Mouse (Mus musculus) intestine, embryonic 14.5 days (tissue): Measurements from ENCODE around the gene Clint1. TPM values are rescaled to one million over a fixed set of nuclear protein-coding genes. Genes with fewer than 3 reads are reported as not detected.

Experiments used
- ATAC-seq: fragments of 200-750 bp; cut with Nextera tagmentation; replicated peaks from 2 replicates; pipeline ENCODE4 v1.8.0; 2017; ENCODE audit warnings: low read depth, moderate number of reproducible peaks, moderate TSS enrichment, moderate library complexity; ENCODE audit not compliant: low FRiP score, low TSS enrichment
- DNase-seq: peaks from one replicate; pipeline ENCODE4 v3.0.0-alpha.2; 2018; ENCODE audit warnings: low spot score
- H3K27ac ChIP-seq: fragments of 300-500 bp; sonication (generic); 2 replicates; pipeline ENCODE4 v1.5.1; 2014; ENCODE audit warnings: low read depth, mild to moderate bottlenecking, control low read depth
- H3K27me3 ChIP-seq: fragments of 300-500 bp; sonication (generic); replicated peaks from 2 replicates; pipeline ENCODE4 v1.6.1; 2014; ENCODE audit warnings: low read length, control low read depth; ENCODE audit not compliant: control insufficient read depth, insufficient read depth
- H3K36me3 ChIP-seq: fragments of 300-500 bp; sonication (generic); 2 replicates; pipeline ENCODE4 v1.6.1; 2014; ENCODE audit warnings: low read length, control low read depth; ENCODE audit not compliant: control insufficient read depth, insufficient read depth
- H3K4me1 ChIP-seq: fragments of 300-500 bp; sonication (generic); replicated peaks from 2 replicates; pipeline ENCODE4 v1.6.1; 2014; ENCODE audit warnings: low read length, control low read depth, mixed read lengths; ENCODE audit not compliant: control insufficient read depth, insufficient read depth
- H3K4me2 ChIP-seq: fragments of 300-500 bp; sonication (generic); 2 replicates; pipeline ENCODE4 v1.6.1; 2014; ENCODE audit warnings: low read length
- H3K4me3 ChIP-seq: fragments of 300-500 bp; sonication (generic); 2 replicates; pipeline ENCODE4 v1.5.1; 2014; ENCODE audit warnings: low read depth, low read length, control low read depth, mixed read lengths
- H3K9ac ChIP-seq: fragments of 300-500 bp; sonication (generic); 2 replicates; pipeline ENCODE4 v1.6.1; 2014; ENCODE audit warnings: mild to moderate bottlenecking, low read length
- H3K9me3 ChIP-seq: fragments of 300-500 bp; sonication (generic); 2 replicates; pipeline ENCODE4 v1.6.1; 2016; ENCODE audit warnings: low read length, control low read depth; ENCODE audit not compliant: control insufficient read depth
- WGBS: fragments of 180-500 bp; shearing (Covaris S2); extraction: QIAGEN DNeasy Blood & Tissue Kit; methylation state at CpG from one replicate; pipeline ENCODE4 v1.1.7; 2014; 5-methylcytosine and 5-hydroxymethylcytosine counted together
- microRNA-seq: library from miRNA; unstranded; fragments of <30 nt; microRNA quantifications from one replicate; pipeline ENCODE4, GENCODE M21; 2016
- polyA plus RNA-seq: library from polyadenylated mRNA; unstranded; fragments of >200 nt; fragmentation: Nextera tagmentation; extraction: Ambion mirVana; gene quantifications from 2 replicates; pipeline ENCODE4 v1.2.1, GENCODE M21; 2014

Gene Clint1
- polyA plus RNA-seq, 1 experiment from 2014 or later, result 83.1 TPM

GRCm38 (mm10) chr11:45946796-45947195 is 94.9 kb downstream of the Clint1 start:
- H3K9me3 ChIP-seq, result no peaks in the 10 kb centered on the region
- no peak for ATAC-seq
- no peak overlapping the region for H3K27ac ChIP-seq
- no peak overlapping the region for H3K4me2 ChIP-seq
- no peak overlapping the region for H3K9ac ChIP-seq
- no peak for DNase-seq
- peaks cover 31% of the 10 kb centered on the region for H3K36me3 ChIP-seq
- no peaks in the 10 kb centered on the region for H3K27me3 ChIP-seq
- 81% methylated on average over 4 of the region's 4 CpGs for whole genome bisulfite sequencing
- H3K4me1 ChIP-seq, result peaks cover 10% of the 10 kb centered on the region
- no peak overlapping the region for H3K4me3 ChIP-seq

GRCm38 (mm10) chr11:45947491-45947890 is 95.6 kb downstream of the Clint1 start:
- WGBS, result 79% methylated on average over 2 of the region's 2 CpGs
- no peaks in the 10 kb centered on the region for H3K9me3 ChIP-seq

GRCm38 (mm10) chr11:45955127-45955627 is 103.3 kb downstream of the Clint1 start, which contains the start of gene Thg1l:
Gene Thg1l (minus strand): TSS chr11:45955494.
- Histone ChIP-seq H3K4me1 (no peaks in the 10 kb centered on the region), H3K27me3 (no peaks in the 10 kb centered on the region), H3K4me2 (peak within 1 kb of the TSS; percentile 70), H3K9ac (peak within 1 kb of the TSS; percentile 51), H3K27ac (peak within 1 kb of the TSS; percentile 64), H3K36me3 (peaks cover 26% of the 10 kb centered on the region), H3K9me3 (no peaks in the 10 kb centered on the region), H3K4me3 (peak within 1 kb of the TSS; percentile 79)
- DNase-seq, result peak; percentile 98
- WGBS, result under 1% methylated on average over 32 of the region's 32 CpGs
- peak; percentile 99 for ATAC-seq

More at GRCm38 (mm10) chr11:45947491-45947890, 95.6 kb downstream of the Clint1 start:
- no peak overlapping the region for H3K4me3 ChIP-seq
- ATAC-seq, result no peak
- H3K27ac ChIP-seq, result no peak overlapping the region
- H3K36me3 ChIP-seq, result peaks cover 37% of the 10 kb centered on the region
- H3K9ac ChIP-seq, result no peak overlapping the region
- H3K4me2 ChIP-seq, result no peak overlapping the region
- H3K27me3 ChIP-seq, result no peaks in the 10 kb centered on the region
- H3K4me1 ChIP-seq, result peaks cover 10% of the 10 kb centered on the region
- no peak for DNase-seq

- H3K4me1 ChIP-seq, result no peaks in the 10 kb centered on the region
- DNase-seq, result no peak
- no peaks in the 10 kb centered on the region for H3K27me3 ChIP-seq
- no peaks in the 10 kb centered on the region for H3K9me3 ChIP-seq
- H3K4me2 ChIP-seq, result no peak overlapping the region
- no peak overlapping the region for H3K4me3 ChIP-seq
- no peak for ATAC-seq
- H3K36me3 ChIP-seq, result no peaks in the 10 kb centered on the region
- H3K27ac ChIP-seq, result no peak overlapping the region
- WGBS, result 83% methylated on average over 3 of the region's 3 CpGs
- no peak overlapping the region for H3K9ac ChIP-seq
Observed at GRCm38 (mm10) chr11:45959598-45959997, 107.7 kb downstream of the Clint1 start.

- whole genome bisulfite sequencing, result 85% methylated on average over 5 of the region's 5 CpGs
- Histone ChIP-seq H3K4me2 (no peak overlapping the region), H3K4me1 (no peaks in the 10 kb centered on the region), H3K27ac (no peak overlapping the region), H3K27me3 (no peaks in the 10 kb centered on the region), H3K36me3 (no peaks in the 10 kb centered on the region), H3K4me3 (no peak overlapping the region), H3K9me3 (no peaks in the 10 kb centered on the region), H3K9ac (no peak overlapping the region)
- ATAC-seq, result no peak
- DNase-seq, result no peak
Observed at GRCm38 (mm10) chr11:45960003-45960402, 108.2 kb downstream of the Clint1 start.

Small RNAs within 50 kb of the gene (microRNA-seq; reads per million reads assigned to microRNA genes)
- not detected for gene Gm22751

Other genes starting within 250 kb of the Clint1 start
- gene Lsm11, start 92.9 kb downstream of the Clint1 start, polyA plus RNA-seq, result 9.2 and 9.4 TPM in 2 replicates
- 12.2 and 14.8 TPM in 2 replicates for gene Thg1l, start 103.4 kb downstream of the Clint1 start, polyA plus RNA-seq
- gene Sox30, start 128.3 kb downstream of the Clint1 start, polyA plus RNA-seq, result 0.09 and 0.24 TPM in 2 replicates
- 4.1 and 4.6 TPM in 2 replicates for gene Gm12166, start 200.3 kb downstream of the Clint1 start, polyA plus RNA-seq
- 21.3 and 24.6 TPM in 2 replicates for gene Adam19, start 203.9 kb downstream of the Clint1 start, polyA plus RNA-seq